Mouse (Mus musculus): ENCODE data around the gene Col1a2. TPM values are rescaled to one million over a fixed set of nuclear protein-coding genes. Genes with fewer than 3 reads are reported as not detected.

Gene Col1a2
- not detected in 2 replicates for total RNA-seq (2012; rRNA removed)
- not detected for polyA plus RNA-seq (2012; ENCODE audit: insufficient read depth in 1 of 2, insufficient read length in 2 of 2, low read depth in 1 of 2, low replicate concordance in 2 of 2, missing spikeins in 1 of 2)

DNA sequence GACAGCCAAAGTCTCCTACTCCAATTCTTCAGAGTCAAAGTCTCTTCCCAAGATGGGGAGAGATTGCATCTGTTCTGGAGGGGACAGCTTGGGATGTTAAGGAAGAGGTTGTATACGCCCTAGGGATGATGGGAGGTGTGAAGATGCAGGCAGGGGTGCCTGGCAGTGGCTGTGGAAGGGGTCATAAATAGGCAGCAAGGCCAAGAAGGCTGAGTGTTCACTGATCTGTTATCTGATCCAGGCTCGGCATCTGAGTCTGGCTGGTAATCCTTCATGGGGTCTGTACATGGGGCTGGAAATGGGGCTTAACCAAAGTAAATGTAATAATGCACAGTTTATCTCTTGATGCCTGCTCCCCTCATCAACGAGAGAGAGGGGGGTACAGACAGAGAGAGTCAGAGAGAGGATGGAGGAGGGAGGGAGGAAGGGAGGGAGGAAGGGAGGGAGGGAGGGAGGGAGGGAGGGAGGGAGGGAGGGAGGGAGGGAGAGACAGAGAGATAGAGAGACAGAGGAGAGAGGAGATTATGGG is at the start of gene Col1a2:
TSS of gene Col1a2 (plus strand) at position 212 of the 529 bp plus-strand sequence.
- H3K36me3 ChIP-seq (ENCODE audit: control insufficient read depth in 1 of 2, insufficient read depth in 2 of 2, low read length in 2 of 2): no peaks in the 10 kb centered on the region
- no peaks in the 10 kb centered on the region for H3K9me3 ChIP-seq (replicated peaks; ENCODE audit: insufficient read depth, low read length)
- H3K4me3 ChIP-seq (ENCODE audit: control insufficient read depth in 1 of 2, insufficient read depth in 1 of 2, low read depth in 2 of 2, low read length in 2 of 2): no peak within 1 kb of the TSS
- H3K27me3 ChIP-seq (ENCODE audit: control insufficient read depth in 1 of 2, insufficient read depth in 2 of 2, low read length in 2 of 2): peaks cover 10 to 22% of the 10 kb centered on the region in 2 experiments
- H3K27ac ChIP-seq (ENCODE audit: control insufficient read depth, low read depth, low read length): no peak within 1 kb of the TSS
- no peak for TF ChIP-seq MYC (IDR thresholded peaks at IDR 0.05; ENCODE audit: low read depth, low read length)
- no peak for TF ChIP-seq ELF1 (IDR thresholded peaks at IDR 0.05; ENCODE audit: low read depth, low read length)
- no peak for TF ChIP-seq USF1 (IDR thresholded peaks at IDR 0.05; ENCODE audit: low read depth, low read length)
- H3K9ac ChIP-seq (ENCODE audit: control insufficient read depth, low read depth, low read length, poor library complexity, severe bottlenecking): no peak within 1 kb of the TSS
- no peaks in the 10 kb centered on the region for H3K79me2 ChIP-seq (ENCODE audit: control insufficient read depth, insufficient read depth, low read length, poor library complexity)
- H3K4me1 ChIP-seq (ENCODE audit: control insufficient read depth in 1 of 2, insufficient read depth in 2 of 2, low read length in 2 of 2): no peaks in the 10 kb centered on the region
- DNase-seq (ENCODE audit: low read depth, low spot score): no peak

DNA sequence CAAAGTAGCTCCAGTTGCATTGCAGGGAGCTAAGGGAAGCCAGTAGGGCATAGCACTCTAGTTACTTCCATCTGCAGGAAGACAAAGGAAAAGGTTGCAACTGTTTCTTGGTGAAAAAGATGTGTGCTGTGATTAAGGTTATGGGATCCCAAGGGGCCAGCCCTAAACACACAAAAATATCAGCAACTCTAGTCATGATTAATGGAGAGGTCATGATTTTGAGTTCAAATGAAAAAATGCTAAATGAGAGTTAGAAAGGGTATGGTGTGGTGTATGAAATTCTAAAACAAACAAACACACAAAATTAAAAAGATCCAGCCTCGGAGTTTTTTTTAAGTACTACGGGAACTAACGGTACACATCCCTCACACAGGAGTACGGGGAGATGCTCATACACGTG is 49.1 kb upstream of the Col1a2 start:
- no peak overlapping the region for H3K4me3 ChIP-seq (ENCODE audit: control insufficient read depth in 1 of 2, insufficient read depth in 1 of 2, low read depth in 2 of 2, low read length in 2 of 2)
- DNase-seq (ENCODE audit: low read depth, low spot score): peak; percentile 12
- H3K9ac ChIP-seq (ENCODE audit: control insufficient read depth, low read depth, low read length, poor library complexity, severe bottlenecking): no peak overlapping the region
- no peaks in the 10 kb centered on the region for H3K9me3 ChIP-seq (replicated peaks; ENCODE audit: insufficient read depth, low read length)
- no peaks in the 10 kb centered on the region for H3K27me3 ChIP-seq (ENCODE audit: control insufficient read depth in 1 of 2, insufficient read depth in 2 of 2, low read length in 2 of 2)
- peak overlapping the region; percentile 98 for H3K27ac ChIP-seq (ENCODE audit: control insufficient read depth, low read depth, low read length)
- H3K79me2 ChIP-seq (ENCODE audit: control insufficient read depth, insufficient read depth, low read length, poor library complexity): no peaks in the 10 kb centered on the region; the same call in 1 of the 2 replicates
- TF ChIP-seq MAX (IDR thresholded peaks at IDR 0.05; ENCODE audit: low read length): no peak
- no peak for TF ChIP-seq TAL1 (IDR thresholded peaks at IDR 0.05; ENCODE audit: low read length)
- no peak for TF ChIP-seq SMC3 (IDR thresholded peaks at IDR 0.05; ENCODE audit: low read depth, low read length)
- no peak for TF ChIP-seq POLR2AphosphoS2 (IDR thresholded peaks at IDR 0.05; ENCODE audit: low read length)
- peaks cover 0 to 41% of the 10 kb centered on the region in 2 experiments; a peak in 2 of 4 replicates for H3K36me3 ChIP-seq (ENCODE audit: control insufficient read depth in 1 of 2, insufficient read depth in 2 of 2, low read length in 2 of 2)
- peaks cover 23 to 30% of the 10 kb centered on the region in 2 experiments for H3K4me1 ChIP-seq (ENCODE audit: control insufficient read depth in 1 of 2, insufficient read depth in 2 of 2, low read length in 2 of 2)

DNA sequence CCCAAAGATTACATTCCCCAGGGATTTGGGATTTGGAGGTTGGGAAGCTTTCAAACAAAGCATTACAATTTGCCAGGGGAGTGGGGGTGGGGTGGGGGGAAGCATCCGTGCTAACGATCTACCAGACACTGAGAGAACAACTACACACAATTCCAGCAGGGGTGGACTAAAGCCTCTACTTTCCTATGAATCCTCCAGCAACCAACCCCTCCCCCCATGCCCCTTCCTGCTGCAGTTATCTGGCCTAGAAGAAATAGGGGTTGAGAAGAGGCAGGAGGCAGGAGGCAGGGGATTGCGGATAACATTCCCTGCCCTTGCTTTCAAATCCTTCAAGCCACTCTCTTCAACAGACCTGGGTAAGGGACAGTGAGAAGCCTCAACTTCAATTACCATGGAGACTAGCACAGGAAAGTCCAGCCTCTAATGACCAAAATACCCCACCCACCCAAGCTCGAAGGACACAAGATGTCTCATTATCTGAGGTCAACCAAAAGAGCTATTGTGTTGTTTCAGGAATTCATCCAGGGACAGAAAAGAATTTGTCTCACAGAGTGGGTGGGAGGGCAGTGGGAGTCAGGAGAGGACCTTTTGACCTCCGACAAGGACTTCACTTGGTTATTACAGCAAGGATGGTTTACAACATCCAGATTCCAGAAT is 48.5 kb upstream of the Col1a2 start:
- Histone ChIP-seq H3K4me1 (ENCODE audit: control insufficient read depth in 1 of 2, insufficient read depth in 2 of 2, low read length in 2 of 2) (peaks cover 17 to 27% of the 10 kb centered on the region in 2 experiments), H3K27ac (ENCODE audit: control insufficient read depth, low read depth, low read length) (peak overlapping the region; percentile 98), H3K9ac (ENCODE audit: control insufficient read depth, low read depth, low read length, poor library complexity, severe bottlenecking) (peak overlapping the region; percentile 72), H3K9me3 (replicated peaks; ENCODE audit: insufficient read depth, low read length) (no peaks in the 10 kb centered on the region), H3K27me3 (ENCODE audit: control insufficient read depth in 1 of 2, insufficient read depth in 2 of 2, low read length in 2 of 2) (no peaks in the 10 kb centered on the region), H3K79me2 (ENCODE audit: control insufficient read depth, insufficient read depth, low read length, poor library complexity) (peaks cover 2% of the 10 kb centered on the region; the same call in 1 of the 2 replicates), H3K36me3 (ENCODE audit: control insufficient read depth in 1 of 2, insufficient read depth in 2 of 2, low read length in 2 of 2) (peaks cover 0 to 36% of the 10 kb centered on the region in 2 experiments; a peak in 2 of 4 replicates), H3K4me3 (ENCODE audit: control insufficient read depth in 1 of 2, insufficient read depth in 1 of 2, low read depth in 2 of 2, low read length in 2 of 2) (peak overlapping the region; percentile 43 to 61)
- peak; percentile 44 for DNase-seq (ENCODE audit: low read depth, low spot score)
- TF ChIP-seq RAD21 (IDR thresholded peaks at IDR 0.05; ENCODE audit: low read depth, low read length): no peak
- 0 out of 2 replicates have a peak, but pooled peaks have one; percentile 10 for TF ChIP-seq RCOR1 (IDR thresholded peaks at IDR 0.05; ENCODE audit: low read depth, low read length)
- TF ChIP-seq EP300 (IDR thresholded peaks at IDR 0.05; ENCODE audit: low read depth in 1 of 2, low read length in 2 of 2): peak; percentile 16 to 42; a peak in 1 of 4 replicates

All from MEL (cell line).